Mouse (Mus musculus): ENCODE data around the gene Sun2. TPM values are rescaled to one million over a fixed set of nuclear protein-coding genes. Genes with fewer than 3 reads are reported as not detected.
A peak's percentile ranks its signal among the peaks of the same experiment; 100 is the strongest.

Gene Sun2
- polyA plus RNA-seq, 1 experiment from 2014 or later: 4.5 TPM

DNA sequence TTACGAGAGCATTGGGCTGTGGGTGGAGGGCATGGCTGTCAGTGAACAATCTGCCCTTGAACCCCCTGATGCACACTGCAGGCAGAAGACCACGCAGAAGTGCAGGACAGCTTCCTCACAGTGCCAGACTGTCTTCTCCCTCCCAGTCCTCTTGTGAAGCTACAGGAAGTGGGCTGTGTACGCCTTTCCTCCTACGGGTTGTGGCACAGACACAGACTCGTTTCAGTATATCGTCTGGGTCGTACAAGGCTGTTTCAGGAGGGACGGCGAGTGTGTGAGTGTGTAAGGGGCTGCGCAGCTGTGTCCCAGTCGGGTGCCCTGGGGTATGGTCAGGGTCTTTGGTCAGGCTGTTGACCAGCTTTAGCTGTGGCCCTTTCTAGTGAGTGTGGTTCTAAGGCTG is 48.6 kb downstream of the Sun2 start:
- Histone ChIP-seq H3K36me3 (peaks cover 11% of the 10 kb centered on the region), H3K4me3 (no peak overlapping the region), H3K4me2 (peak overlapping the region; percentile 31), H3K27me3 (replicated peaks) (no peaks in the 10 kb centered on the region), H3K27ac (ENCODE audit: poor library complexity, severe bottlenecking) (no peak overlapping the region), H3K9ac (peak overlapping the region; percentile 0; the same call in 1 of the 2 replicates), H3K4me1 (replicated peaks) (peaks cover 50% of the 10 kb centered on the region), H3K9me3 (replicated peaks) (no peaks in the 10 kb centered on the region)
- WGBS: 73% methylated on average over 11 of the region's 11 CpGs
- ATAC-seq (ENCODE audit: insufficient number of reproducible peaks, low FRiP score): no peak

GRCm38 (mm10) chr15:79692334-79692733 is 50.0 kb downstream of the Sun2 start:
- H3K4me1 ChIP-seq (replicated peaks): peaks cover 44% of the 10 kb centered on the region
- H3K4me3 ChIP-seq: no peak overlapping the region
- ATAC-seq (ENCODE audit: insufficient number of reproducible peaks, low FRiP score): no peak
- H3K4me2 ChIP-seq: peak overlapping the region; percentile 99
- no peak overlapping the region for H3K27ac ChIP-seq (ENCODE audit: poor library complexity, severe bottlenecking)
- H3K9me3 ChIP-seq (replicated peaks): no peaks in the 10 kb centered on the region
- H3K9ac ChIP-seq: no peak overlapping the region
- 90% methylated on average over 5 of the region's 5 CpGs for WGBS
- H3K36me3 ChIP-seq: peaks cover 11% of the 10 kb centered on the region
- no peaks in the 10 kb centered on the region for H3K27me3 ChIP-seq (replicated peaks)

GRCm38 (mm10) chr15:79691023-79691508 is 51.3 kb downstream of the Sun2 start:
- H3K9me3 ChIP-seq (replicated peaks): no peaks in the 10 kb centered on the region
- H3K36me3 ChIP-seq: peaks cover 11% of the 10 kb centered on the region
- peak overlapping the region; percentile 95 for H3K4me3 ChIP-seq
- WGBS: under 1% methylated on average over 41 of the region's 53 CpGs
- peak overlapping the region; percentile 89 for H3K27ac ChIP-seq (ENCODE audit: poor library complexity, severe bottlenecking)
- H3K9ac ChIP-seq: peak overlapping the region; percentile 96
- no peaks in the 10 kb centered on the region for H3K27me3 ChIP-seq (replicated peaks)
- H3K4me1 ChIP-seq (replicated peaks): peaks cover 42% of the 10 kb centered on the region
- peak; percentile 12; the same call in 1 of the 2 replicates for ATAC-seq (ENCODE audit: insufficient number of reproducible peaks, low FRiP score)
- H3K4me2 ChIP-seq: peak overlapping the region; percentile 99

GRCm38 (mm10) chr15:79690426-79691022 is 51.8 kb downstream of the Sun2 start, which contains the start of gene Gtpbp1:
Gene Gtpbp1, plus strand, starts transcription at chr15:79690845.
- Histone ChIP-seq H3K27me3 (replicated peaks) (no peaks in the 10 kb centered on the region), H3K9ac (peak within 1 kb of the TSS; percentile 96), H3K9me3 (replicated peaks) (no peaks in the 10 kb centered on the region), H3K4me2 (peak within 1 kb of the TSS; percentile 99), H3K4me3 (peak within 1 kb of the TSS; percentile 95), H3K36me3 (peaks cover 11% of the 10 kb centered on the region), H3K27ac (ENCODE audit: poor library complexity, severe bottlenecking) (peak within 1 kb of the TSS; percentile 89), H3K4me1 (replicated peaks) (peaks cover 45% of the 10 kb centered on the region)
- ATAC-seq (ENCODE audit: insufficient number of reproducible peaks, low FRiP score): peak; percentile 92
- 0% methylated on average over 45 of the region's 45 CpGs for WGBS

GRCm38 (mm10) chr15:79689662-79690425 is 52.5 kb downstream of the Sun2 start:
- H3K36me3 ChIP-seq: peaks cover 8% of the 10 kb centered on the region
- WGBS: 16% methylated on average over 24 of the region's 24 CpGs
- peak overlapping the region; percentile 99 for H3K4me2 ChIP-seq
- peak overlapping the region; percentile 55 for H3K9ac ChIP-seq
- H3K27ac ChIP-seq (ENCODE audit: poor library complexity, severe bottlenecking): no peak overlapping the region
- no peaks in the 10 kb centered on the region for H3K9me3 ChIP-seq (replicated peaks)
- H3K27me3 ChIP-seq (replicated peaks): no peaks in the 10 kb centered on the region
- peaks cover 49% of the 10 kb centered on the region for H3K4me1 ChIP-seq (replicated peaks)
- peak overlapping the region; percentile 95 for H3K4me3 ChIP-seq
- no peak for ATAC-seq (ENCODE audit: insufficient number of reproducible peaks, low FRiP score)

- H3K4me1 ChIP-seq (replicated peaks): peaks cover 50% of the 10 kb centered on the region
- H3K9me3 ChIP-seq (replicated peaks): no peaks in the 10 kb centered on the region
- peak overlapping the region; percentile 98 for H3K27ac ChIP-seq (ENCODE audit: poor library complexity, severe bottlenecking)
- H3K36me3 ChIP-seq: no peaks in the 10 kb centered on the region
- WGBS: 5% methylated on average over 8 of the region's 8 CpGs
- H3K4me3 ChIP-seq: peak overlapping the region; percentile 91
- H3K9ac ChIP-seq: peak overlapping the region; percentile 97
- H3K4me2 ChIP-seq: peak overlapping the region; percentile 95
- no peak for ATAC-seq (ENCODE audit: insufficient number of reproducible peaks, low FRiP score)
- H3K27me3 ChIP-seq (replicated peaks): no peaks in the 10 kb centered on the region
Measured at GRCm38 (mm10) chr15:79688268-79688956, 53.9 kb downstream of the Sun2 start.

DNA sequence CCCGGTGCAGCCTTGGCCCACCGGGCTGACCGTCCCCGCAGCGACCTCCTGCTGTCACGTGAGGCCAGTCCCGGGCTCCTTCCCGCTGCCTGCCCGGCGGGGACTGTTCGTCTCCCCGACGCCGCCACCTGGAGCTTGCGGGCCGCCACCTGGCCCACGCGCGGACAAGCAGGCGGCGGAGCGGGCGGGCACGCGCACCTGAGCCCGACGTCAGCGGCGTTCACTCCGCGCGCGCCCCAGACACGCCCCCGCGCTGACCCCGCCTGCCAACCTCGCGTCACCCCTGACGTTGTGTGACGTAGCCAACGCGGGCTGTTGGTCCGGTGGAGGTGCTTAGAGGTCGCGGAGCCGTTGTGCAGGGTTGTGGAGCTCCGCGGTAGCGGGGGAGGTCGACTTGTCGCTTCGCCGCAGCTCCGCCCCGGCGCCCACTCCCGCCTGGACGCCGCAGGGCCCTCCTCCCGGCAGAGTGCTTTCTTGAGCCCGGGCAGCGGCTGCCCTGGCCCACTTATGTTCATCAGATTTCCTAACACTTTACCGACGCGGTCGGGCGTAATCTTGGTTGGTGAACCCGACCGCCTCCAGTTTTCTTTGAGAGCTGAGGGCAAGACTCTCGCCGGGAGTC is 54.6 kb downstream of the Sun2 start, which contains the start of gene Josd1:
TSS of gene Josd1 (minus strand) at position 274 of the 622 bp plus-strand sequence.
- Histone ChIP-seq H3K9me3 (replicated peaks) (no peaks in the 10 kb centered on the region), H3K27me3 (replicated peaks) (no peaks in the 10 kb centered on the region), H3K9ac (peak within 1 kb of the TSS; percentile 97), H3K36me3 (no peaks in the 10 kb centered on the region), H3K4me3 (peak within 1 kb of the TSS; percentile 91), H3K4me2 (peak within 1 kb of the TSS; percentile 95), H3K27ac (ENCODE audit: poor library complexity, severe bottlenecking) (peak within 1 kb of the TSS; percentile 98), H3K4me1 (replicated peaks) (peaks cover 53% of the 10 kb centered on the region)
- peak; percentile 85 for ATAC-seq (ENCODE audit: insufficient number of reproducible peaks, low FRiP score)
- WGBS: under 1% methylated on average over 72 of the region's 72 CpGs

GRCm38 (mm10) chr15:79687175-79687574 is 55.2 kb downstream of the Sun2 start:
- H3K27ac ChIP-seq (ENCODE audit: poor library complexity, severe bottlenecking): peak overlapping the region; percentile 98
- peak overlapping the region; percentile 97 for H3K9ac ChIP-seq
- H3K4me1 ChIP-seq (replicated peaks): peaks cover 59% of the 10 kb centered on the region
- H3K36me3 ChIP-seq: no peaks in the 10 kb centered on the region
- peak overlapping the region; percentile 91 for H3K4me3 ChIP-seq
- H3K27me3 ChIP-seq (replicated peaks): no peaks in the 10 kb centered on the region
- under 1% methylated on average over 33 of the region's 33 CpGs for WGBS
- H3K9me3 ChIP-seq (replicated peaks): no peaks in the 10 kb centered on the region
- no peak for ATAC-seq (ENCODE audit: insufficient number of reproducible peaks, low FRiP score)
- peak overlapping the region; percentile 95 for H3K4me2 ChIP-seq

- H3K36me3 ChIP-seq: no peaks in the 10 kb centered on the region
- H3K4me2 ChIP-seq: peak overlapping the region; percentile 95
- H3K4me3 ChIP-seq: peak overlapping the region; percentile 91
- peak overlapping the region; percentile 69 for H3K27ac ChIP-seq (ENCODE audit: poor library complexity, severe bottlenecking)
- peaks cover 60% of the 10 kb centered on the region for H3K4me1 ChIP-seq (replicated peaks)
- peak overlapping the region; percentile 97 for H3K9ac ChIP-seq
- WGBS: 2% methylated on average over 15 of the region's 15 CpGs
- no peaks in the 10 kb centered on the region for H3K27me3 ChIP-seq (replicated peaks)
- no peak for ATAC-seq (ENCODE audit: insufficient number of reproducible peaks, low FRiP score)
- no peaks in the 10 kb centered on the region for H3K9me3 ChIP-seq (replicated peaks)
Measured at GRCm38 (mm10) chr15:79686046-79686869, 56.1 kb downstream of the Sun2 start.

- Histone ChIP-seq H3K4me3 (peak overlapping the region; percentile 91), H3K9ac (peak overlapping the region; percentile 97), H3K36me3 (no peaks in the 10 kb centered on the region), H3K4me2 (peak overlapping the region; percentile 95), H3K27ac (ENCODE audit: poor library complexity, severe bottlenecking) (peak overlapping the region; percentile 69; the same call in 1 of the 2 replicates), H3K27me3 (replicated peaks) (no peaks in the 10 kb centered on the region), H3K4me1 (replicated peaks) (peaks cover 67% of the 10 kb centered on the region), H3K9me3 (replicated peaks) (no peaks in the 10 kb centered on the region)
- WGBS: 32% methylated on average over 6 of the region's 6 CpGs
- ATAC-seq (ENCODE audit: insufficient number of reproducible peaks, low FRiP score): no peak
Measured at GRCm38 (mm10) chr15:79685141-79685641, 57.1 kb downstream of the Sun2 start.
